Mouse (Mus musculus): Measurements from ENCODE around the gene Grtp1. TPM values are rescaled to one million over a fixed set of nuclear protein-coding genes. Genes with fewer than 3 reads are reported as not detected.

Grtp1 gene
- polyA plus RNA-seq, 1 experiment from 2014 or later: 75.3 TPM

DNA sequence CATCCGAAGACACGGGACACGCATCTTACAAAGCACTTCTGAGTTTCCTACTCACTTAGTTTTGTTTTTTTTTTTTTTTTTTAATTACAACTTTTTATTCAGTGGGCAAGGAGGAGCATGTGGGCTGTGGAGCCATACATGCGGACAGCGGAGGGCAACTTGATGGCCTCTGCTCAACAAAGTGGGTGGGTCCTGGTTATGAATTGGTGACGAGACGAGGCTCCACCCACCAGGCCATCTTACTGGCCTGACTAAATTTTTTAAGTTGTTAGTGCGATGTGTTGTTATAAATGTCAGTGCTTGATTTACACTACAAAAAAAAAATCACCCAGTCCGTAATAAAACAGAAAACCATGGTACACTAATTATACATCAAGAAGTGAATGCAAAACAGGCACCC lies 20.0 kb downstream of the Grtp1 start:
- Histone ChIP-seq H3K27me3 (replicated peaks; ENCODE audit: control insufficient read depth, insufficient read depth, low read length) (no peaks in the 10 kb centered on the region), H3K4me3 (ENCODE audit: low read length) (no peak overlapping the region), H3K4me1 (ENCODE audit: control insufficient read depth, insufficient read depth, low read length) (no peaks in the 10 kb centered on the region), H3K27ac (ENCODE audit: low read length) (no peak overlapping the region), H3K9ac (ENCODE audit: low read depth, low read length) (no peak overlapping the region), H3K9me3 (ENCODE audit: control insufficient read depth, low read length) (no peaks in the 10 kb centered on the region), H3K4me2 (ENCODE audit: low read depth, low read length) (no peak overlapping the region), H3K36me3 (ENCODE audit: control insufficient read depth, insufficient read depth, low read length) (peaks cover 6% of the 10 kb centered on the region; the same call in 1 of the 2 replicates)
- 76% methylated on average over 9 of the region's 9 CpGs for WGBS
- ATAC-seq: no peak

DNA sequence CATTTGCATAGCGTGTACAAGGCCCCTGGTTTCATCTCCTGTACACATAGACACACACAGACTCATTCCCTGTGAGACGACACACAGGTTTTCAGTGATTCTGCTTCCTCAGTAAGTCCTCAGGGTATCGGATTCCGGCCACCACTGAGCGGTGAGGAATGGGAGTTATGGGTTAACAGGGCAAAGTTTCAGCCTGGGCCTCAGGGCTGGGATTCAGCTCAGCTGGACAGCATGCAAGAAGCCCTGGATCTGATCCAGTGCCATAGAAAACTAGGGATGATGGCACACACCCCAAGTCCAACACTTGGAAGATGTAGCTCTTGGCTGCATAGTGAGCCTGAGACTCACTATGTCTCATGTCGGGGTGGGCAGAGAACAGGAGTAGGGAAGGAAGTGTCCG lies 20.5 kb downstream of the Grtp1 start:
- no peak overlapping the region for H3K4me2 ChIP-seq (ENCODE audit: low read depth, low read length)
- no peak overlapping the region for H3K9ac ChIP-seq (ENCODE audit: low read depth, low read length)
- no peak overlapping the region for H3K27ac ChIP-seq (ENCODE audit: low read length)
- no peak for ATAC-seq
- H3K27me3 ChIP-seq (replicated peaks; ENCODE audit: control insufficient read depth, insufficient read depth, low read length): no peaks in the 10 kb centered on the region
- 75% methylated on average over 7 of the region's 7 CpGs for WGBS
- H3K4me3 ChIP-seq (ENCODE audit: low read length): no peak overlapping the region
- H3K9me3 ChIP-seq (ENCODE audit: control insufficient read depth, low read length): no peaks in the 10 kb centered on the region
- H3K4me1 ChIP-seq (ENCODE audit: control insufficient read depth, insufficient read depth, low read length): no peaks in the 10 kb centered on the region
- peaks cover 10% of the 10 kb centered on the region; the same call in 1 of the 2 replicates for H3K36me3 ChIP-seq (ENCODE audit: control insufficient read depth, insufficient read depth, low read length)

- Histone ChIP-seq H3K9ac (ENCODE audit: low read depth, low read length) (no peak overlapping the region), H3K4me3 (ENCODE audit: low read length) (no peak overlapping the region), H3K4me2 (ENCODE audit: low read depth, low read length) (no peak overlapping the region), H3K9me3 (ENCODE audit: control insufficient read depth, low read length) (no peaks in the 10 kb centered on the region), H3K36me3 (ENCODE audit: control insufficient read depth, insufficient read depth, low read length) (peaks cover 12% of the 10 kb centered on the region; the same call in 1 of the 2 replicates), H3K27ac (ENCODE audit: low read length) (no peak overlapping the region), H3K4me1 (ENCODE audit: control insufficient read depth, insufficient read depth, low read length) (no peaks in the 10 kb centered on the region), H3K27me3 (replicated peaks; ENCODE audit: control insufficient read depth, insufficient read depth, low read length) (no peaks in the 10 kb centered on the region)
- 76% methylated on average over 6 of the region's 6 CpGs for WGBS
- no peak for ATAC-seq
Measured at GRCm38 (mm10) chr8:13179482-13179881, 20.9 kb downstream of the Grtp1 start.

GRCm38 (mm10) chr8:13178137-13178536 lies 22.3 kb downstream of the Grtp1 start:
- Histone ChIP-seq H3K27ac (ENCODE audit: low read length) (peak overlapping the region; percentile 27; the same call in 1 of the 2 replicates), H3K4me3 (ENCODE audit: low read length) (no peak overlapping the region), H3K4me1 (ENCODE audit: control insufficient read depth, insufficient read depth, low read length) (no peaks in the 10 kb centered on the region), H3K36me3 (ENCODE audit: control insufficient read depth, insufficient read depth, low read length) (peaks cover 19% of the 10 kb centered on the region; the same call in 1 of the 2 replicates), H3K9me3 (ENCODE audit: control insufficient read depth, low read length) (no peaks in the 10 kb centered on the region), H3K27me3 (replicated peaks; ENCODE audit: control insufficient read depth, insufficient read depth, low read length) (no peaks in the 10 kb centered on the region), H3K9ac (ENCODE audit: low read depth, low read length) (no peak overlapping the region), H3K4me2 (ENCODE audit: low read depth, low read length) (no peak overlapping the region)
- 89% methylated on average over 5 of the region's 5 CpGs for WGBS
- no peak for ATAC-seq

DNA sequence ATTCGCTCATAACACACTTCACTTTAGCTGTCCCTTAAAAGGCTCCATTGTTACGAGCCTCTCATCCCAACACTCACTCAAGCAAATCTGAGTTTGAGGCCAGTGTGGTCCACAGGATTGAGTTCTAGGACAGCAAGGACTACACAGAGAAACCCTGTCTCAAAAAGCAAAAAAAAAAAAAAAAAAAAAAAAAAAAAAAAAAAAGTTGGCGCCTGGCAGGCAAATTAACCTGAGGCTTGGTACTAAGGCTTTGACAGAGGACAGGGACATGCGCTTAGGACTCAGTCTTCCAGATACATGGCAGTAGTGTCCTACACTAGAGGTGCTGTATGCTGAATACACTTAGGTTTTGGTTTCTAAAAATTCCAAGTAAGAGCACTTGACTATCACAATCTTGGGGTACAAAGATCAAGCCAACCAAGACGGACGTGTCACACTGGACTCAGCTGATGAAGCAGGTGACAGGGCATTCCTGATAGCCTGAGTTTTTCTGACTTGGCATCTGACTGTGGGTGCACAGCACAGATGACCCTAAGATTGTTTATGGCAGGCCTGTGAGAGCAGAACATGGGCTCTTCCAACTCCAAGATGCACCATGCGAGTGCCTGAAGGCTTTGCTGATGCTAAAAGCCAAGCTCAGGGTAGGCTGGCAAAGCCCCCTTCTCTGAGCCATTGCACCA lies 23.1 kb downstream of the Grtp1 start:
- Histone ChIP-seq H3K36me3 (ENCODE audit: control insufficient read depth, insufficient read depth, low read length) (peaks cover 24% of the 10 kb centered on the region), H3K9me3 (ENCODE audit: control insufficient read depth, low read length) (no peaks in the 10 kb centered on the region)
- 80% methylated on average over 7 of the region's 7 CpGs for WGBS

DNA sequence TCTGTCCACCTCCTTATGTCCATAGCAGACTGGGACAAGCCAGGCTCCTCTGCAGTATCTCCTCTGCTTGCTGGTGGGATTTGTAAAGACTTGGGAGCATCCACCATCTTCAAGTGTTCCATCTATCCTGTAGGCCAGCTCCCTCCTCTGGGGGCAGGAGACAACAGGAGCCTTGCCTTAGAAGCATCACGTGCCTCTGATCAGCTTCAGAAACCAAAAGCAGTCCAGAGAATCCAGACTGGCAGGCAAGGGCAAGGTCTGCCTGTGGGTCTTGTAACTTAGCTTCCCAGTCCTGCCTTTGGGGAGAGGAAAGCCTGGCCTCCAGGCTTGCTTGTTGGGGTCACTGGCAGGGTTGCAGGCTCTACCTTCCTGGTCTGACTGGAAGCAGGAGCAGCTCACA lies 24.8 kb downstream of the Grtp1 start:
- Histone ChIP-seq H3K9me3 (ENCODE audit: control insufficient read depth, low read length) (no peaks in the 10 kb centered on the region), H3K27ac (ENCODE audit: low read length) (peak overlapping the region; percentile 44; the same call in 1 of the 2 replicates), H3K27me3 (replicated peaks; ENCODE audit: control insufficient read depth, insufficient read depth, low read length) (no peaks in the 10 kb centered on the region), H3K9ac (ENCODE audit: low read depth, low read length) (no peak overlapping the region), H3K4me1 (ENCODE audit: control insufficient read depth, insufficient read depth, low read length) (no peaks in the 10 kb centered on the region), H3K4me3 (ENCODE audit: low read length) (no peak overlapping the region), H3K36me3 (ENCODE audit: control insufficient read depth, insufficient read depth, low read length) (peaks cover 28% of the 10 kb centered on the region), H3K4me2 (ENCODE audit: low read depth, low read length) (no peak overlapping the region)
- ATAC-seq: 0 out of 2 replicates have a peak, but pooled peaks have one; percentile 8
- 67% methylated on average over 1 of the region's 1 CpGs for WGBS

More for the DNA sequence above, 23.1 kb downstream of the Grtp1 start:
- Histone ChIP-seq H3K9ac (ENCODE audit: low read depth, low read length) (no peak overlapping the region), H3K27ac (ENCODE audit: low read length) (peak overlapping the region; percentile 26; the same call in 1 of the 2 replicates), H3K4me2 (ENCODE audit: low read depth, low read length) (no peak overlapping the region), H3K27me3 (replicated peaks; ENCODE audit: control insufficient read depth, insufficient read depth, low read length) (no peaks in the 10 kb centered on the region), H3K4me1 (ENCODE audit: control insufficient read depth, insufficient read depth, low read length) (no peaks in the 10 kb centered on the region), H3K4me3 (ENCODE audit: low read length) (no peak overlapping the region)
- peak; percentile 66 for ATAC-seq

DNA sequence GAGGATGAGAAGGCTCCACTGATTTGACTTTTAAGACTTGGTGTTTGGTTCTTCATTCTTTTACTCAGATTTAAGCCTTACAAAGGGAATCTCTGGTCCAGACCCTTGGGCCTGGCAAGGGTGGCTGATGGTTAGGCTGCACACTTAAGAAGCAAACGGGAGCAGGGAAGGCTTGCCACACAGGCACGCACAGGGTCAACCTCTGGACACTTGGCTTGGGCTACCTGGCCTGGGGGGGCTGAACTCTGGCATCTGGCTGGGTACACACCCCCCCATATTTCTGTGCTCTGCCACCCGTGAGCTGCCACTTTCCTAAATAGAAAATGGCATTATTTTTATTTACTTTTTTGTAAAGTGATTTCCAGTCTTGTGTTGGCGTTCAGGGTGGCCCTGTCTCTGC lies 25.6 kb downstream of the Grtp1 start:
- Histone ChIP-seq H3K27ac (ENCODE audit: low read length) (no peak overlapping the region), H3K36me3 (ENCODE audit: control insufficient read depth, insufficient read depth, low read length) (peaks cover 32% of the 10 kb centered on the region), H3K4me3 (ENCODE audit: low read length) (no peak overlapping the region), H3K9me3 (ENCODE audit: control insufficient read depth, low read length) (no peaks in the 10 kb centered on the region), H3K4me2 (ENCODE audit: low read depth, low read length) (no peak overlapping the region), H3K9ac (ENCODE audit: low read depth, low read length) (no peak overlapping the region), H3K27me3 (replicated peaks; ENCODE audit: control insufficient read depth, insufficient read depth, low read length) (no peaks in the 10 kb centered on the region), H3K4me1 (ENCODE audit: control insufficient read depth, insufficient read depth, low read length) (no peaks in the 10 kb centered on the region)
- 82% methylated on average over 4 of the region's 4 CpGs for WGBS
- no peak for ATAC-seq

DNA sequence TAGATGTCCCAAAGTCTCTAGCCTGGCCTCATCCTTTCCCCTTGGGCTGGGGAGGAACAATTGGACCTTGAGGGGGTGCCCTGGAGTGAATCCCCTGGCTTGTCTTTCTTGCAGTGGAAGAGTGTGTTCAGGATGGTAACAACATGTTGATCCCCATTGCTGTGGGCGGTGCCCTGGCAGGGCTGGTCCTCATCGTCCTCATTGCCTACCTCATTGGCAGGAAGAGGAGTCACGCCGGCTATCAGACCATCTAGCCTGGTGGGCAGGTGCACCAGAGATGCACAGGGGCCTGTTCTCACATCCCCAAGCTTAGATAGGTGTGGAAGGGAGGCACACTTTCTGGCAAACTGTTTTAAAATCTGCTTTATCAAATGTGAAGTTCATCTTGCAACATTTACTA lies 26.1 kb downstream of the Grtp1 start:
- no peak overlapping the region for H3K4me3 ChIP-seq (ENCODE audit: low read length)
- no peak overlapping the region for H3K27ac ChIP-seq (ENCODE audit: low read length)
- 87% methylated on average over 4 of the region's 4 CpGs for WGBS
- H3K27me3 ChIP-seq (replicated peaks; ENCODE audit: control insufficient read depth, insufficient read depth, low read length): no peaks in the 10 kb centered on the region
- no peaks in the 10 kb centered on the region for H3K4me1 ChIP-seq (ENCODE audit: control insufficient read depth, insufficient read depth, low read length)
- H3K9me3 ChIP-seq (ENCODE audit: control insufficient read depth, low read length): no peaks in the 10 kb centered on the region
- no peak overlapping the region for H3K9ac ChIP-seq (ENCODE audit: low read depth, low read length)
- ATAC-seq: no peak
- H3K4me2 ChIP-seq (ENCODE audit: low read depth, low read length): no peak overlapping the region
- peaks cover 32% of the 10 kb centered on the region for H3K36me3 ChIP-seq (ENCODE audit: control insufficient read depth, insufficient read depth, low read length)

DNA sequence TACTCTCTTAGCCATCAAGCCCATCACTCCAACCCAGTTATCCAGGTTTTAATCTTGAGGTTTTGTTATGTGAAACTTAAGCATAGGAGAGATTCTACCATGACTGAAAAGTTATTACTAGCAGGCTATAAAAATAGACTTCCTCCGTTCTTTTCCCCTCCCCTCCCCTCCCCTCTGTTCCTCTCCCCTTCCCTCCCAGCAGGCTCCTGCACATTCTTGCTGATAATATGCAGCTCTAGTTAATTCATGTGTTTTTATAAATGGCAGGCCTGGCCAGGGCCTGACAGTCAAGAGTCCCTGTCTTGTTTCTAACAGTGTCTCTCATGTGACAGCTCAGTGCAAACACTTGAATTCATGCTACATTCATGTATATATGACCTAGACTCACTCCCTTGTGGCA lies 29.9 kb downstream of the Grtp1 start:
- H3K4me2 ChIP-seq (ENCODE audit: low read depth, low read length): no peak overlapping the region
- H3K9me3 ChIP-seq (ENCODE audit: control insufficient read depth, low read length): no peaks in the 10 kb centered on the region
- H3K9ac ChIP-seq (ENCODE audit: low read depth, low read length): no peak overlapping the region
- no peaks in the 10 kb centered on the region for H3K4me1 ChIP-seq (ENCODE audit: control insufficient read depth, insufficient read depth, low read length)
- peaks cover 26% of the 10 kb centered on the region for H3K36me3 ChIP-seq (ENCODE audit: control insufficient read depth, insufficient read depth, low read length)
- no peaks in the 10 kb centered on the region for H3K27me3 ChIP-seq (replicated peaks; ENCODE audit: control insufficient read depth, insufficient read depth, low read length)
- no peak overlapping the region for H3K27ac ChIP-seq (ENCODE audit: low read length)
- H3K4me3 ChIP-seq (ENCODE audit: low read length): no peak overlapping the region
- no peak for ATAC-seq
- 44% methylated on average over 1 of the region's 1 CpGs for WGBS

- WGBS: 85% methylated on average over 5 of the region's 5 CpGs
- H3K9ac ChIP-seq (ENCODE audit: low read depth, low read length): no peak overlapping the region
- H3K27me3 ChIP-seq (replicated peaks; ENCODE audit: control insufficient read depth, insufficient read depth, low read length): no peaks in the 10 kb centered on the region
- H3K36me3 ChIP-seq (ENCODE audit: control insufficient read depth, insufficient read depth, low read length): no peaks in the 10 kb centered on the region; the same call in 1 of the 2 replicates
- no peak for ATAC-seq
- no peak overlapping the region for H3K4me2 ChIP-seq (ENCODE audit: low read depth, low read length)
- no peak overlapping the region for H3K4me3 ChIP-seq (ENCODE audit: low read length)
- H3K4me1 ChIP-seq (ENCODE audit: control insufficient read depth, insufficient read depth, low read length): peaks cover 17% of the 10 kb centered on the region
- no peak overlapping the region for H3K27ac ChIP-seq (ENCODE audit: low read length)
- H3K9me3 ChIP-seq (ENCODE audit: control insufficient read depth, low read length): no peaks in the 10 kb centered on the region
Measured at GRCm38 (mm10) chr8:13164361-13164760, 36.1 kb downstream of the Grtp1 start.

All from intestine, embryonic 16.5 days (tissue).